Mouse (Mus musculus) megakaryocyte, embryonic 14.5 days (primary cell): ENCODE results near the gene Tead2.

ENCODE experiments used
- FLI1 ChIP-seq: IDR thresholded peaks from 2 replicates; pipeline ENCODE4 v1.6.1; 2012; ENCODE audit warnings: low read length, inconsistent platforms, mixed read lengths
- GATA1 ChIP-seq: IDR thresholded peaks from 3 replicates; pipeline ENCODE4 v1.6.1; 2012; ENCODE audit warnings: mixed read lengths, low read length, inconsistent platforms, borderline replicate concordance

DNA sequence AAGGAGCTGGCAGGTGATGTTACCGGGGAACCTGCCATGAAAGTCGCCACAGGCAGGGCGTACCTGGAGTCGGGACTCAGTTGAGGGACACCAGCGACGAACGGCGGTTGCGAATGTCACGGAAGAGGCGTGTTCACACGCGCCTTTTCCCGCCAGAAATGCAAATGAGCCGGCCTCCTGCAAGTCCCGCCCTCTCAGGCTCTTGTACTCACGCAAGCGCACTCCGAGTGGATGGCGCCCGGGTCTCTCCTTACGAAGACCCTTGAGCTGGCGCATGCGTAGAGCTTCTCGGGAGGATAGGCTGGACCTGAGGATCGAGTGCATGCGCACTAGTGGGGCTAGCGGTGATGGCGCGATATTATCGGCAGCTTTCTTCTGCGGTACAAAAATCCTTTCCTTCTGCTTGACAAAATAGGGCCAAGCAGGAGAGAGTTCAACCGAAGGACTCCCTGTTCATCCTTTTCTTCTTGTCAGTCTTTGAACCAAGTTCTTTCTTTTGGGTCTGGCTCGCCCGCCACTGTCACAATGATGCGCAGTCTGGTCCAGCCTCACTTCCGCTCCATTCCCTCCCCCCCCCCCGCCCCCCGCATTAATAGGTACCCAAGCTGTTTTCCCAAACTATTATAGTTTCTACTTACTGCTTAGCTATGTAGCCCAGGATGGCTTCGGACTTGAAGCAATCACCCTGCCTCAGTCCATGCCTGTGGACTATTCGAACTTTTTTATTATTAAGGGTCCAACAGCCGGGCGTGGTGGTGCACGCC lies 11.0 kb upstream of the Tead2 start, which contains the start of gene Ccdc155:
- TF ChIP-seq FLI1 (no peak), GATA1 (no peak)
